Mouse (Mus musculus) forebrain, embryonic 10.5 days (tissue): Measurements from ENCODE around the gene Tmem92. TPM values are rescaled to one million over a fixed set of nuclear protein-coding genes. Genes with fewer than 3 reads are reported as not detected.
A peak's percentile ranks its signal among the peaks of the same experiment; 100 is the strongest.

ENCODE experiments used
- DNase-seq: peaks from one replicate; pipeline ENCODE4 v3.0.0-alpha.2; 2017; ENCODE audit warnings: low spot score; ENCODE audit errors: extremely low spot score
- H3K27ac ChIP-seq: fragments of 300-500 bp; sonication (generic); 2 replicates; pipeline ENCODE4 v1.5.1; 2016; ENCODE audit warnings: mild to moderate bottlenecking
- H3K27me3 ChIP-seq: fragments of 300-500 bp; sonication (generic); 2 replicates; pipeline ENCODE4 v1.6.1; 2016; ENCODE audit warnings: mild to moderate bottlenecking; ENCODE audit not compliant: poor library complexity, severe bottlenecking
- H3K36me3 ChIP-seq: fragments of 300-500 bp; sonication (generic); replicated peaks from 2 replicates; pipeline ENCODE4 v1.6.1; 2016; ENCODE audit warnings: mild to moderate bottlenecking, moderate library complexity
- H3K4me1 ChIP-seq: fragments of 300-500 bp; sonication (generic); 2 replicates; pipeline ENCODE4 v1.6.1; 2016
- H3K4me3 ChIP-seq: fragments of 300-500 bp; sonication (generic); 2 replicates; pipeline ENCODE4 v1.5.1; 2016; ENCODE audit warnings: mild to moderate bottlenecking, moderate library complexity
- H3K9me3 ChIP-seq: fragments of 300-500 bp; sonication (generic); 2 replicates; pipeline ENCODE4 v1.6.1; 2016; ENCODE audit warnings: mild to moderate bottlenecking, moderate library complexity
- WGBS: fragments of 180-500 bp; shearing (Covaris S2); methylation state at CpG from one replicate; pipeline ENCODE4 v1.1.7; 2016; 5-methylcytosine and 5-hydroxymethylcytosine counted together
- polyA plus RNA-seq: library from polyadenylated mRNA; unstranded; fragments of >200 nt; fragmentation: Nextera tagmentation; extraction: Ambion mirVana; gene quantifications from 2 replicates; pipeline ENCODE4 v1.2.1, GENCODE M21; 2016

The Tmem92 gene
- polyA plus RNA-seq, 1 experiment from 2014 or later, result not detected

DNA sequence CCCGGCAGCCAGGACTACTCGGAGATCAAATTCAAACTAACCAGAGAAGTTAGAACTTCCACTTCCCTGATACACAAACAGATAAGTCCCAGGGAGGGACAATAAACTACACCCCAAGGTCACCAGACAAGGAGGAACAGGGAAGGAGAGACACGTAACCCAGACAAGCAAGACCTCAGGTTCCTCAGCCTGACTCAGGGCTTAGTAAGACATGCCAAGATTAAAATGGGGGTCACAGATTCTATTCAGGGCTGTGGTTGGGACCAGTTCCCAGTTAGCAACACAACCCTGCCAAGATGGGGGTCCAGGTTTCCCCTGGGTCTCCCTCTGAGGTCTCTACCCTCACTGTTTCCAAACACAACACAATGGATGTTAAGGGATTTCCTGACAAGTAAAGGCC, 22.1 kb downstream of the Tmem92 start:
- no peaks in the 10 kb centered on the region for H3K27me3 ChIP-seq
- H3K4me3 ChIP-seq, result no peak overlapping the region
- H3K9me3 ChIP-seq, result no peaks in the 10 kb centered on the region
- DNase-seq, result no peak
- no peak overlapping the region for H3K27ac ChIP-seq
- H3K36me3 ChIP-seq, result no peaks in the 10 kb centered on the region
- WGBS, result 88% methylated on average over 3 of the region's 3 CpGs
- H3K4me1 ChIP-seq, result no peaks in the 10 kb centered on the region

DNA sequence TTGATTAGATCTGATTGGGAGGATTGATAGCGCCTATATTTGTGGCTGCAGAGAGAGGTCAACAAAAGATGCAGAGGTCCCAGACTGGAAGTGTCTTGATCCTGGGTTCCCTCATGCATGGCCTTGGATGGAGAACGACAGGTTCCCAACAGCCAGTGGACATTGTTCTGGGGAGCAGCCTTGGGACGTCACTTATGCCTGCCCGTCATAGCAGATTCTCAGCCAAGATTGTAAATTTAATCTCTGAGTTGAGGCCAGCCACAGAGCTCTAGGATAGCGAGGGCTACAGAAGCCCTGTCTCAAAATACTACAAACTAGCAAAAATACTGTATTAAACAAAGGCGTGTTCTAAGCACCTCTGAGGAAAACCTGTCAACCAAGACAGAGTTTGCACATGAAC, 22.6 kb downstream of the Tmem92 start:
- H3K36me3 ChIP-seq, result no peaks in the 10 kb centered on the region
- DNase-seq, result no peak
- no peaks in the 10 kb centered on the region for H3K4me1 ChIP-seq
- no peaks in the 10 kb centered on the region for H3K9me3 ChIP-seq
- 89% methylated on average over 6 of the region's 6 CpGs for WGBS
- H3K4me3 ChIP-seq, result no peak overlapping the region
- H3K27me3 ChIP-seq, result no peaks in the 10 kb centered on the region
- no peak overlapping the region for H3K27ac ChIP-seq

GRCm38 (mm10) chr11:94752946-94753713, 29.4 kb downstream of the Tmem92 start:
- Histone ChIP-seq H3K27ac (no peak overlapping the region), H3K36me3 (no peaks in the 10 kb centered on the region), H3K9me3 (no peaks in the 10 kb centered on the region), H3K4me3 (no peak overlapping the region), H3K4me1 (no peaks in the 10 kb centered on the region), H3K27me3 (no peaks in the 10 kb centered on the region)
- WGBS, result 74% methylated on average over 2 of the region's 2 CpGs
- no peak for DNase-seq

- Histone ChIP-seq H3K27ac (no peak within 1 kb of the TSS), H3K4me1 (no peaks in the 10 kb centered on the region), H3K9me3 (peaks cover 7% of the 10 kb centered on the region; the same call in 1 of the 2 replicates), H3K36me3 (no peaks in the 10 kb centered on the region), H3K4me3 (no peak within 1 kb of the TSS), H3K27me3 (peaks cover 7% of the 10 kb centered on the region; the same call in 1 of the 2 replicates)
- WGBS, result 86% methylated on average over 29 of the region's 29 CpGs
- no peak for DNase-seq
These were observed 40.7 kb downstream of the Tmem92 start, which contains the start of gene Cdc34b for GRCm38 (mm10) chr11:94741732-94742272. TSS of gene Cdc34b (plus strand) at chr11:94741782.

DNA sequence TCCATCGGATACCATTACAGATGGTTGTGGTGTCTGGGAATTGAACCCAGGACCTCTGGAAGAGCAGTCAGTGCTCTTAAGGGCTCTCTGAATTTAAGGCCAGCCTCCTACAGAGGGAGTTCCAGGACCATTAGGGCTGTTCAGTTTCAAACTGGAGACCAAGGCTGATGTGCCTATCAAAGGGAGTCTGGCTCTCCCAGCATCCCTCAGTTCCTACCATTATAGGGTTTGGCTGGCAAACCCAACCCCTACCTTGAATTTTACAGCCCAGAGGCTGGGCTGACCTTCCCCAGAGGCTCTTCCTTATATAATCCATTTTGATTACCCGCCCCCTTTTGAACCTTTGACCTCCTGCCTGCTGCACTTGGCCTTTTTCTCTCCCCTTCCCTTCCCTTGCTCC, 46.8 kb downstream of the Tmem92 start:
- Histone ChIP-seq H3K9me3 (no peaks in the 10 kb centered on the region), H3K27ac (no peak overlapping the region), H3K27me3 (no peaks in the 10 kb centered on the region), H3K36me3 (no peaks in the 10 kb centered on the region), H3K4me3 (no peak overlapping the region), H3K4me1 (peaks cover 3% of the 10 kb centered on the region; the same call in 1 of the 2 replicates)
- 78% methylated on average over 2 of the region's 2 CpGs for WGBS
- no peak for DNase-seq

DNA sequence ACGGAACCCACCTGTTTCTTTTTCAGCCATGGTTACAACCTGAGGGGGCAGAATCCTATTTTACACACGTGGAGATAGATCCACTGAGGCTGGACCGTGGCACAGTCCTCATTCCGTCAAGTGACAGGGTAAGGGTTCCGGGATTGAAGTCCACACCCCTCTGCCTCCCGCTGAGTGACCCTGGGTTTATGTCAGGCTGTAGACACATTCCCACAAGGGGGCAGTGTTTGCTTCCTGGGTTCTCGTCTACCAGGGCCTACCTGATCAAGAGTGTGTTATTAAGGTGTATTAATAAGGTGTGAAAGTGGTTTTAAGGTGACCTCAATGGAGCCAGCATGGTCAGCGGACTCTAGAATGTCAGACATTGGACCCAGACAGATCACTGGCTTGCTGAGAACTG, 49.7 kb downstream of the Tmem92 start:
- Histone ChIP-seq H3K36me3 (no peaks in the 10 kb centered on the region), H3K4me3 (no peak overlapping the region), H3K27me3 (no peaks in the 10 kb centered on the region), H3K9me3 (no peaks in the 10 kb centered on the region), H3K4me1 (peaks cover 3% of the 10 kb centered on the region; the same call in 1 of the 2 replicates), H3K27ac (no peak overlapping the region)
- no peak for DNase-seq
- 47% methylated on average over 8 of the region's 8 CpGs for WGBS

- DNase-seq, result no peak
- Histone ChIP-seq H3K27ac (no peak overlapping the region), H3K36me3 (no peaks in the 10 kb centered on the region), H3K4me1 (peaks cover 3% of the 10 kb centered on the region; the same call in 1 of the 2 replicates), H3K9me3 (no peaks in the 10 kb centered on the region), H3K4me3 (no peak overlapping the region), H3K27me3 (no peaks in the 10 kb centered on the region)
- 89% methylated on average over 12 of the region's 12 CpGs for WGBS
These were observed 51.3 kb downstream of the Tmem92 start for GRCm38 (mm10) chr11:94731229-94731628.

- H3K27ac ChIP-seq, result no peak overlapping the region
These were observed 52.2 kb downstream of the Tmem92 start for GRCm38 (mm10) chr11:94730261-94730660.

GRCm38 (mm10) chr11:94729565-94729964, 52.9 kb downstream of the Tmem92 start:
- Histone ChIP-seq H3K4me3 (no peak overlapping the region), H3K36me3 (no peaks in the 10 kb centered on the region), H3K9me3 (no peaks in the 10 kb centered on the region), H3K4me1 (no peaks in the 10 kb centered on the region), H3K27ac (no peak overlapping the region), H3K27me3 (no peaks in the 10 kb centered on the region)
- 37% methylated on average over 4 of the region's 4 CpGs for WGBS
- no peak for DNase-seq

More at GRCm38 (mm10) chr11:94730261-94730660, 52.2 kb downstream of the Tmem92 start:
- H3K9me3 ChIP-seq, result no peaks in the 10 kb centered on the region
- no peaks in the 10 kb centered on the region for H3K36me3 ChIP-seq
- H3K4me3 ChIP-seq, result no peak overlapping the region
- DNase-seq, result peak; percentile 46
- WGBS, result 32% methylated on average over 5 of the region's 5 CpGs
- no peaks in the 10 kb centered on the region for H3K27me3 ChIP-seq
- H3K4me1 ChIP-seq, result no peaks in the 10 kb centered on the region

DNA sequence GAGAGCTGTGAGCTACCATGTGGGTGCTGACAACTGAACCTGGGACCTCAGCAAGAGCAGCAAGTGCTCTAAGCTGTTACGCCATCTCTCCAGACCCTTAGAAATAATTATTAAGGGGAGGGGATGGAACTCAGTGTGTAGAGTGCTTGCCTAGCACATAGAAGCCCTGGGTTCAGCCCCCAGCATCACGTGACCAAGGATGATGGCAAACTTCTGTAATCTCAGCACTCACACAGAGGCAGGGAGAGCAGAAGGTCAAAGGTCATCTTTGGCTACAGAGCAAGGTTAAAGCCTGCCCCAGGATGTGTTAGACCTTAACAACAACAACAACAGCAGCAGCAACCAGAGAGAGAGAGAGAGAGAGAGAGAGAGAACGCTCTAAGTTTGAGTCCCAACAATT, 54.0 kb downstream of the Tmem92 start:
- WGBS, result 68% methylated on average over 3 of the region's 3 CpGs
- no peak overlapping the region for H3K4me3 ChIP-seq
- no peaks in the 10 kb centered on the region for H3K4me1 ChIP-seq
- DNase-seq, result no peak
- H3K27ac ChIP-seq, result no peak overlapping the region
- H3K36me3 ChIP-seq, result no peaks in the 10 kb centered on the region
- no peaks in the 10 kb centered on the region for H3K9me3 ChIP-seq
- H3K27me3 ChIP-seq, result no peaks in the 10 kb centered on the region

DNA sequence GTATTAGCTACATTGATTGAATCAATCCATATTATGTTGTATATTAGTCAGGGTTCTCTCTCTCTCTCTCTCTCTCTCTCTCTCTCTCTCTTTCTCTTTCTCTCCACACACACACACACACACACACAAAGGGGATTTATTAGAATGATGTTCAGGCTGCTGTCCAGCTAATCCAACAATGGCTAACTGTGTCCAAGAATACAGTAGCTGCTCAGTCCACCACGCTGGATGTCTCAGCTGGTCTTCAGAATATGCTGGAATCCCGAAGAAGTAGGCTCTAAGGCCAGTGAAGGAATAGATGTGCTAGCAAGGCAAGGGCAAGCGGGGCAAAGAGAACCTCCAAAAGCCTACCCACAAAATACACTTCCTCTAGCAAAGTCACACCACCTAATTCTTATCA, 55.2 kb downstream of the Tmem92 start:
- no peaks in the 10 kb centered on the region for H3K4me1 ChIP-seq
- WGBS, result 92% methylated on average over 3 of the region's 3 CpGs

More for the DNA sequence above, 55.2 kb downstream of the Tmem92 start:
- Histone ChIP-seq H3K27me3 (no peaks in the 10 kb centered on the region), H3K9me3 (no peaks in the 10 kb centered on the region), H3K27ac (no peak overlapping the region), H3K4me3 (no peak overlapping the region), H3K36me3 (no peaks in the 10 kb centered on the region)
- DNase-seq, result no peak
